Comparison of ENCODE assay signal across 19 mouse cellular contexts in the genomic region with DNA sequence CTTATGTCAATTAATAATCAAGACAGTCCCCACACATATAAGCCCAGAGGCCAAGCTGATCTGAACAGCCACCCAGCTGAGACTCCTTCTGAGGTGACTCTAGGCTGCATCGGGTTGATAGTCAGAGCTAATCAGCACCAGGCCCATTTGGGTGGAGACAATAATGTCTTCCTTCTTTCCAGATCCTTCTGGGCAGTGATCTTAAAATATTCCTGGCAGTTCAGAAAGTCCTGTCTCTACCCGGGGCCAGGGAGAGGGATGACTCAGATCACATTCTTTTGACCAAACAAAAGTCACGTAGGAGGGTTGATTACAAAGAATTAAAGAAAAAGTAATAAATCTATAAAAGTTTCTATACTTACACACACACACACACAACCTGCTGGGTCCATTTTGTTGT. TPM values are rescaled to one million over a fixed set of nuclear protein-coding genes. Genes with fewer than 3 reads are reported as not detected.
"Had no signal": no experiment of that assay in that cellular context is flagged by ENCODE, and none has a peak within 500 bp of the region (broad histone marks: within the 10 kb centered on the region; RNA-seq: fewer than 3 reads in every experiment).

No protein-coding gene starts in this region.

- H3K9ac ChIP-seq: lung, embryonic 14.5 days; midbrain, embryonic 12.5 days; neural tube, embryonic 13.5 days; neural tube, embryonic 15.5 days had no signal

- H3K27me3 ChIP-seq: midbrain, embryonic 12.5 days; neural tube, embryonic 13.5 days; neural tube, embryonic 15.5 days had no signal

- H3K9me3 ChIP-seq: midbrain, embryonic 10.5 days; midbrain, embryonic 12.5 days; neural tube, embryonic 13.5 days; neural tube, embryonic 15.5 days had no signal

- ATAC-seq: midbrain, embryonic 16.5 days had no signal

- DNase-seq: lung, adult 18-20 months; lung, embryonic 14.5 days; lung, postnatal 10 days; lung, postnatal 4 days; midbrain, embryonic 14.5 days; retina, postnatal 1 day; right cerebral cortex, adult 18-20 months; right cerebral cortex, postnatal 25 days; right cerebral cortex, postnatal 4 days; spleen, adult 18-20 months; thymus, adult 2 months; thymus, postnatal 36 days had no signal

- H3K27ac ChIP-seq: midbrain, embryonic 10.5 days; midbrain, embryonic 12.5 days; neural tube, embryonic 13.5 days; neural tube, embryonic 15.5 days had no signal

- H3K36me3 ChIP-seq: midbrain, embryonic 10.5 days; midbrain, embryonic 12.5 days; neural tube, embryonic 13.5 days; neural tube, embryonic 15.5 days had no signal

- H3K4me3 ChIP-seq: midbrain, embryonic 10.5 days; midbrain, embryonic 12.5 days; myocyte; neural tube, embryonic 13.5 days; neural tube, embryonic 15.5 days had no signal

- H3K4me2 ChIP-seq: lung, embryonic 14.5 days; midbrain, embryonic 12.5 days; neural tube, embryonic 13.5 days; neural tube, embryonic 15.5 days had no signal

RNA-seq across cellular contexts. Expression of a gene that starts 10.7 kb away (rescaled TPM):
- total RNA-seq: megakaryocyte-erythroid progenitor cell, adult 5-6 weeks had no signal
- polyA plus RNA-seq: myocyte had no signal
